Mouse (Mus musculus): Measurements from ENCODE around the gene 4931417E11Rik.

The 4931417E11Rik gene

DNA sequence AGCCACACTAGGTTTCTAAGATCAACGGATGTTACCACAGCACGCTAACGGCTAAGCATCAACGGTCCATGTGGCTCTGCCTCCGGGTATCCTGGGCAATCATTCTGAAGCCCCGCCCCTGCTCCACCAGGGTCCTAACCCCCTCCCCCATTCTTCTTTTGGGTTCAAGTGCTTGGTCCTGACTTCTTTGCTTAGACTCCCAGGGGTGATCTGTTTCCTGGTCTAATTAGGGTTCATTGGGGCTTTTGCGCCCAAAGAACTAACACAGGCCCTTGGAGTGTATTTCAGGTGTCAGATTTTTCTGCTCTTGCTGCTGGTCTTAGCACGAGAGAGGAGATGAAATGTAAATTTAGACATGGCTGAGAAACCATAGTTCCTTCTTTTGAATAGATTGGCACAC, at the start of gene 4931417E11Rik:
Gene 4931417E11Rik (minus strand): TSS at position 101 of the 400 bp plus-strand sequence.
- DNase-seq (ENCODE audit: low read depth, low spot score): no peak

DNA sequence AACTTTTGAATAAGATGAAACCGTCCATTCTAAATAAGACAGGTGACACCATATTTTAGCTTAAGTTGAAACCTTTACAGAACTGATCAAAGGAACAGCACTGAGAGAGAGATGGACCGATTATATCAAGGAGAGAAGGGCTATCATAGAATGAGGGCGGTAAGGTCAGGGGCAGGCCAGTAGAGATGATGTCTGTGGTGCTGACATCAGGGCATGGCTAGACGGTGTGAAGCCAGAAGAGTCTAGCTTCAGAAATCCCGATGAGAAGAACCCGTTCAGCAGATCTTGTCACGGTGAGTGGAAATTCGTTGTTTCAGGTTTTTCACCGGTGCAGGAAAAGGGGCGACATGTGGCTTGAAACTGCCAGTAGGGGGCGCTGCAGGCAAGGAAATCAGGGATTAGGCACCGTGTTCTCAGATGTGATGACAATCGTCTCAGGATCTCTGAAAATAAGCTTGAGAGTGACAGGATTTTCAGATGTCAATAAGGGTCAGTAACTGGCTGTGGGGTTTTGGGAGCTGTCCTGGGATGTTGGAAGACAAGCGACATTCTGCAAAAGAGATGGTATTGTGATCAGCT, 48.4 kb upstream of the 4931417E11Rik start:
- DNase-seq (ENCODE audit: low read depth, low spot score): peak; percentile 64

DNA sequence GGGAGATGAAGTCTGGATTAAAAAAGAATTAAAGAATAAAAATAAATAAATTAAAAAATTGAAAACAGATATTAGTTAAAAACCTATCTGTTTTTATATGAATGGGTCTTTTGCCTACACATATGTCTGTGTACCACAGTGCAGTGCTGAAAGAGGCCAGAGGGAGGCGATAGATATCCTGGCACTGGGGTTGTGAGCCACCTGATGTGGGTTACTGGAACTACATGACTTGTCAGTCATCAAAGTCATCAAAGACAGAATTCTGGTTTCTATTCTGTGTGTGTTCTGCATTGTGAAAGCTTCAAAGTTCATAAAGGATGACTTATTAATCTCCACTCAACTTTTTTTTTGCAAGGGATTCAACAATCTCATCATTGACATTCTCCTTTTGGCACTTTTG, 43.4 kb upstream of the 4931417E11Rik start:
- DNase-seq (ENCODE audit: low read depth, low spot score): no peak

DNA sequence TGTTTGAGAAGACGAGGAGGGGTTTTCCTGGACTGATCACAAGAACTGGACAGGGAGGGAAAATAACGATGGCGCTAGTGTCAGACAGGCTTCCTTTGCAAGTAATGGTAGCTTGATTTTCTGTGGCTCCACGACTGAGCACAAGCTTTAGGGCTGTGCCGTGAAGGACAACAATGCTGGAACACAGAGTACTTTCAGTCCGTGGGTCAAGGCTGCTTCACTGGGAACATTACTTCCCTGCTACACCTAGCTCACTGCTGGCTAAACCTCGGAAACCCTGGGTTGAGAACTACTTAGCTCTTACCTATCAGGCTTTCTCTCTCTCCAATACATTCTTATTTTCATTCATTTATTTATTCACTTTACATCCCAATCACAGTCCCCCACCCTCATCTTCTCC, 30.2 kb upstream of the 4931417E11Rik start:
- DNase-seq (ENCODE audit: low read depth, low spot score): no peak

DNA sequence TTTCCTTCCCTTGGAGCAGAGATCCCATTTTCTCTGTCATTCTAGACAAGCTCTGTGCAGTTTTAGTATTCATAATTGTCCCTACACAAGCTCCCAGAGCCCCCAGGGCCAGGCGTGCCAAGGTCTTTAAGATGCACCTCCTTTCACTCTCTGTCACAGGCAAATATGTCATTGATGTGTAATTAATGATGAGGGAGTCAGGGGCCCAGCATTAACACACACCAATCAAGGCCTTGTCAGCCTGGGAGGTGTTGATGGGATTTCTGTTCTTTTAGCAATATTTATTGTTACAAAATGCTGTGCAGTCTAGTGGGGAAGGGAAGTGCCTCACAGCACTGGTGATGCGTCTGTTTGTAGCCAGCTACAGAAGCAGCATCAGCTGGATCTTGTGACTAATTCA, 27.9 kb upstream of the 4931417E11Rik start:
- no peak for DNase-seq (ENCODE audit: low read depth, low spot score)

DNA sequence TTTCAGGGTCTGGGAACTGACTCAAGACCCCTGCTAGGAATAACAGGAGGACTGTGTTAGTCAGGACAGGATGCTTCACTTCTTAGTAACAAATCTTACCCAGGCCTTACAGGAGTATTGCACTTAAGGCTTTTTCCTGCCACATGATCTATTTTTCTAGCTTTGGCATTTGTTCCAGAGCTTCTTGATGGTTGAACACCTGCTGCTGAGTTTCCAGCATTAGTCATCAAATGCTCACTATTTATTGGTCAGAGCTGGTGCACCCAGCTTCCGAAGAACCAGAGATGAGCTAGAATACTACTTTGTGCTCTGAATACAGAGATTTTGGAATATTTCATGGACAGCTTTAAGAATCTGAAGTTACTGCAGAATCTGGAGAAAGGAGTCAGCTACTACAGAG, 21.1 kb upstream of the 4931417E11Rik start:
- DNase-seq (ENCODE audit: low read depth, low spot score): no peak

DNA sequence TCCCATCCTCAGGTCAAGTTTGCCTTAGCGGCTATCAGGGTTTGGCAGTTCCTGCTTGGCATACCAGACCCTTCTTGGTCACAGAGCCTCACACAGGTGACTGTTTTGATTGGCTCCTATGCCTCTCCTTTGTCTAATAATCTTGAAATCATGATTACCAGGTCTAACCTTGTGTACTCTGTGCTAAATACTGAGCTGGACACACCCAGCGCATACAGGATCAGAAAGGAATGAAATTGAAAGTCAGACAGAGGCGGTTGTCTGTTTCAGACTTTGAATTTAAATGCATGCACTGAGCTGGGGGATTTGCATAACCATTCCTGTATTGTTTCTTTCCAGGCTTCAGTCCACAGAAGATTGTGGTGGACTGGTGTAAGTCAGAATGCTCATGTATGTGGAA, 16.1 kb upstream of the 4931417E11Rik start:
- no peak for DNase-seq (ENCODE audit: low read depth, low spot score)

DNA sequence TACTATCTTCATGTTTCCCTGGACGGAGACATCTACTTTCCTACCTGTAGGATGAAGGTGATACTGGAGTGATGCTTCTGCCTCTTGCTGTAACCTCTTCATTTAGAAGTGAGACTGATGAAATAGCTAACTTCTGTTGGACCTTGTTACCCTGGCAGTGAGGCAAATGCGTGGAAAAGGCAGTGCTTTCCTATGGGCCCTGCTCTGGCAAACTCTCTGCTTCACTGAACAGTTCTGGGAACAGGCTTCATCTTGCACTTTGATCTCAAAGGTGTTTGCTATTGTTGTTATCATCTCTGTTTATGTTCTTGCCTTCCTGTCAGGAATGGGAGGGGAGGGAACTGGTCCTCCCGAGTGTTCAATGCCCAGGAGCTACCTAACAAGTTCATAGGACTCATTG, 3.4 kb downstream of the 4931417E11Rik start:
- no peak for DNase-seq (ENCODE audit: low read depth, low spot score)

DNA sequence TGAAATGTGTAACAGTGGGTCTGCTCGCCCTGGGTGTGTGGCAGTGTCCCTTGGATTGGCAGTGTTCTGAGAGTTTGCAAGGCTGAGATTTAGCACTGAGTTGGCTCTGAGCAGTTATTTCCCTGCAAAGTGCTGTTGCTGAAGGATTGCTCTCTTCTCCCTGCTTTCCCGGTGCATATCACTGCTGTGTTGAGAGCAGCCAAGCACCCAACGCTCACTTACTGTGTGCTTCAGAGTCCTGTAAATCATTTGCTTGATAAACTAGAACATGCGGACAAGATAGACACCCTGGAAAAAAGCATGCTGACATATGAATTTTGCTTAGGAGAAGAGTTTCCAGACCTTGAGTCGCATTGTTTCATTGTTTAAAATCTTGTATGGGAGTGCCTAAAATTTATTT, 6.9 kb downstream of the 4931417E11Rik start:
- DNase-seq (ENCODE audit: low read depth, low spot score): no peak

DNA sequence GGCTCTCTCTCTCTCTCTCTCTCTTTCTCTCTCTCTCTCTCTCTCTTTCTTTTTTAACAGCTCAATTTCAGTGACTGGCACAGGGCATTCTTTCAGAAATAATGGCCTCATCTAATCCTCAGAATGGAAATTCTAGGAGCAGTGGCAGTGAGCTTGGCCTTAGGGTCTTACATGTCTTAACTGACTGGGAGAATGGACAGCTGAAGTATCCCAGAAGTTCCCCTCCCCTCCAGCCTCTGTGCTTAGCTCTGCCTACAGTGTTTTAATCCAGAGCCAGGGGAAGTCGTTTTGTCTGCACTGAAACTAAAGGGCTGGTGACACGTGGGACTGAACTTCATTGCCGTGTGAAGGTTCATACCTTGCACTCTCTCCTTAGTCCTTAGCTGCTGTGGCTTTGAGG, 35.6 kb downstream of the 4931417E11Rik start:
- no peak for DNase-seq (ENCODE audit: low read depth, low spot score)

DNA sequence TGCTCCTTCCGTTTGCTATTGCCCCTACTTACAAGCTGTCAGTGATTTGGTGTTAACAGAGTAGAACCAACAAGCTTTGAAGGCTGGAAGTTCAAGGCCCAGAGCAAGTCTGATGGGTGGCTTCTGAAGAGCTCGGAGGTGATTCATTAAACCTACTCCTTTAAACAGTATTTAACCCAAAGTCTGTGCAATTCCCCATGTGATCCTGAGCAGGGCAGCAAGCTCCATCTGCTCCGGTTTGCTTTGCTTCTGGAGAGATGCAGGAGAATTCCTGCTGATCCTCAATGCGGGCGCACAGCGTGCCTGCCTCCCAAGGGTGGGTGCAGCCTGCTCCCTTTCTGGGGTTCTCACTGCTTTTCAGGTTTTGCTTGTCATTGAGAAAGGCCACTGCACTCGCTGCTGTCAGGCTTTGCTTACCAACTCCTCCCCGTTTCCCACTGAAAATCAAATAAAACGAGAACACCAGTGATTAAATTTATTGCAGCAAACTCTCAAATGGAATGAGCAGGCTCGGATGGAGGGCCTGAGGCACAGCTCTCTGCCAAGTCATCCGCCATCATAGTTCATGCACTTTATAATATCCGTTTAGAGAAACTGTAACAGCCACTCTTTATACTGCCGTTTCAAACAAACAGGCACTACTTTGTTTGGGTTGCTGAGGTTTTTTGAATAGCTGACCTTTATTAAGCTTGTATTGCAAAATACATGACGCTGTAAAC, 40.7 kb downstream of the 4931417E11Rik start:
- DNase-seq (ENCODE audit: low read depth, low spot score): no peak

DNA sequence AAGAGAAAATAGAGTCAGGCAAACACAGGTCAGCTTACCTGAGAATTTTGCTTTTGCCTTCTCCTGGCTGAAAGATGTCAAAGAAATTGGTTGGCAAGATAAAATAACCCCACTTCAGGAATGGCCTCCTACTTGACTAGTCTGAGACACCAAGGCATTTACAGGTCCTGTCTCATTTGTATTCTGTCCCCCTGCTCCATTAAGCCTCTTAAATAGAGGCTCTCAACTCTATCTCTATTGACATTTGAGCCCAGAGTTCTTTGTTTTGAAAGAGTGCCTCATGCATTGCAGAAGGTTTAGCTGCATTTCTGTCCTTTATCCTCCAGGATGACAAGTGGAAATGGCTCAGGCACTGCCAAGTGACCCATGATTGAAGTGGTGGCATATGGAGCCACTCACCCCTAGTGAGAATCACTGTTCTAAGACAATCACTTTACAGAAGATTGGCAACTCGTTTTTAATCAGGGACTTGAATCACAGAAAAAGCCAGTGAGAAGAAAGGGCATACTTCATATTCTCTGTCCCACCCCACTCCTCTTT, 42.1 kb downstream of the 4931417E11Rik start:
- DNase-seq (ENCODE audit: low read depth, low spot score): no peak
